Mouse (Mus musculus) liver, embryonic 14.5 days (tissue): ENCODE measurements around the gene Serpine2.

ENCODE experiments used
- CTCF ChIP-seq: IDR thresholded peaks from 2 replicates; pipeline ENCODE4 v1.5.1; 2016; ENCODE audit warnings: antibody characterized with exemption, low read depth, control low read depth
- EP300 ChIP-seq: IDR thresholded peaks from 2 replicates; pipeline ENCODE4 v1.6.1; 2016; ENCODE audit warnings: antibody characterized with exemption, low read depth

- no peak for TF ChIP-seq CTCF
- TF ChIP-seq EP300: no peak
Measured at GRCm38 (mm10) chr1:79764483-79764882, 96.5 kb downstream of the Serpine2 start.
